ENCODE assay signal across 8 mouse cellular contexts in the genomic region with DNA sequence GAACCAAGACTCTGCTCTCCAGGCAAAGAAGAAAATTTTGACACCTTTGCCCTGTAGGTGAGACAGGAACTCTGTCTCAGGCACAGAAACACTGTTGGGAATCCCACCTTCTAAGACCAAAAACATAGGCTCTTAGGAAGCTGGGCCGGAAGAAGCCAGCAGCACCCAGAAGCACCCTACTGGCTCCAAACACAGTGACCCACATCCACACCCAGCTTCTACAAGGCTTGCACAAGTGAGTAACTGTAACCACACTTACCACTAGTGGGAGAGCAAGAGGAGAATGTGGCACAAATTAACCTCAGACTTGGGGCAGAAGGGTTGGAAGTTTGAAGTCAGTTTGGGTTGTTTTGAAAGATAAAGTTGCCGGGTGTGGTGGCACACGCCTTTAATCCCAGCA. TPM values are rescaled to one million over a fixed set of nuclear protein-coding genes. Genes with fewer than 3 reads are reported as not detected.
A peak's percentile ranks its signal among the peaks of the same experiment; 100 is the strongest.
DNase-seq lines count a peak whose midpoint lies in the region; ATAC-seq and TF ChIP-seq lines count a peak whose summit lies in the region.

No protein-coding gene starts in this region.

- TF ChIP-seq CTCF in liver, postnatal 0 days (IDR thresholded peaks at IDR 0.05; ENCODE audit: low read depth): peak; percentile 29

- 86% methylated on average over 3 of the region's 3 CpGs for WGBS in hindbrain, embryonic 10.5 days
- WGBS in hindbrain, embryonic 11.5 days: 80% methylated on average over 3 of the region's 3 CpGs
- 66% methylated on average over 3 of the region's 3 CpGs for WGBS in embryonic facial prominence, embryonic 11.5 days
- 35% methylated on average over 3 of the region's 3 CpGs for WGBS in liver, postnatal 0 days (ENCODE audit: insufficient replicate concordance)

- H3K27ac ChIP-seq in hindbrain, embryonic 10.5 days: peak overlapping the region; percentile 72; the same call in 1 of the 2 replicates
- H3K27ac ChIP-seq in hindbrain, embryonic 11.5 days (ENCODE audit: low read depth, low read length): no peak overlapping the region
- H3K27ac ChIP-seq in embryonic facial prominence, embryonic 11.5 days (replicated peaks; ENCODE audit: low read depth, low read length): peak overlapping the region; percentile 56
- peak overlapping the region; percentile 94 for H3K27ac ChIP-seq in liver, postnatal 0 days (ENCODE audit: low read depth)

- no peak for ATAC-seq in hindbrain, embryonic 11.5 days (ENCODE audit: low FRiP score)
- ATAC-seq in embryonic facial prominence, embryonic 11.5 days (replicated peaks; ENCODE audit: insufficient number of reproducible peaks, low FRiP score, low TSS enrichment, low read depth): no peak
- ATAC-seq in liver, postnatal 0 days: peak; percentile 28; the same call in 1 of the 2 replicates

- no peak overlapping the region for H3K4me3 ChIP-seq in hindbrain, embryonic 10.5 days
- no peak overlapping the region for H3K4me3 ChIP-seq in hindbrain, embryonic 11.5 days (ENCODE audit: low read depth, low read length)
- no peak overlapping the region for H3K4me3 ChIP-seq in embryonic facial prominence, embryonic 11.5 days (ENCODE audit: low read depth, low read length)
- no peak overlapping the region for H3K4me3 ChIP-seq in liver, postnatal 0 days (ENCODE audit: low read depth, low read length)

- H3K9ac ChIP-seq in hindbrain, embryonic 11.5 days (ENCODE audit: low read depth, low read length): no peak overlapping the region
- H3K9ac ChIP-seq in embryonic facial prominence, embryonic 11.5 days (replicated peaks; ENCODE audit: low read length): peak overlapping the region; percentile 28
- peak overlapping the region; percentile 48 for H3K9ac ChIP-seq in liver, postnatal 0 days (replicated peaks)

- no peak for DNase-seq in hindbrain, embryonic 10.5 days (ENCODE audit: low spot score)
- no peak for DNase-seq in hindbrain, embryonic 11.5 days (ENCODE audit: low spot score)
- DNase-seq in CD4-positive, CD25-positive, alpha-beta regulatory T cell, adult 2 months (ENCODE audit: low read depth, low spot score): peak; percentile 53
- DNase-seq in embryonic facial prominence, embryonic 11.5 days (ENCODE audit: low spot score): no peak
- DNase-seq in liver, postnatal 0 days: no peak
- DNase-seq in left cerebral cortex, postnatal 14 days (ENCODE audit: low spot score in 2 of 2): no peak
- no peak for DNase-seq in spleen, postnatal 10 days (ENCODE audit: low spot score in 2 of 2)
- no peak for DNase-seq in urinary bladder, postnatal 14 days (ENCODE audit: low spot score)

- no peak for TF ChIP-seq EP300 in liver, postnatal 0 days (IDR thresholded peaks at IDR 0.05; ENCODE audit: low read depth)

- no peaks in the 10 kb centered on the region for H3K36me3 ChIP-seq in hindbrain, embryonic 10.5 days
- H3K36me3 ChIP-seq in hindbrain, embryonic 11.5 days (ENCODE audit: control insufficient read depth, insufficient read depth, low read length): no peaks in the 10 kb centered on the region
- H3K36me3 ChIP-seq in embryonic facial prominence, embryonic 11.5 days (replicated peaks; ENCODE audit: control insufficient read depth, insufficient read depth, low read depth, low read length): no peaks in the 10 kb centered on the region
- no peaks in the 10 kb centered on the region for H3K36me3 ChIP-seq in liver, postnatal 0 days (replicated peaks; ENCODE audit: insufficient read depth, low read length)

- H3K9me3 ChIP-seq in hindbrain, embryonic 10.5 days: no peaks in the 10 kb centered on the region
- no peaks in the 10 kb centered on the region for H3K9me3 ChIP-seq in hindbrain, embryonic 11.5 days (ENCODE audit: control insufficient read depth, low read length)
- H3K9me3 ChIP-seq in embryonic facial prominence, embryonic 11.5 days (replicated peaks; ENCODE audit: control insufficient read depth, low read length): no peaks in the 10 kb centered on the region
- no peaks in the 10 kb centered on the region for H3K9me3 ChIP-seq in liver, postnatal 0 days (ENCODE audit: low read length)

- no peaks in the 10 kb centered on the region for H3K27me3 ChIP-seq in hindbrain, embryonic 10.5 days (ENCODE audit: insufficient read depth, poor library complexity, severe bottlenecking)
- H3K27me3 ChIP-seq in hindbrain, embryonic 11.5 days (ENCODE audit: control insufficient read depth, insufficient read depth, low read length): no peaks in the 10 kb centered on the region
- no peaks in the 10 kb centered on the region for H3K27me3 ChIP-seq in embryonic facial prominence, embryonic 11.5 days (ENCODE audit: control insufficient read depth, insufficient read depth, low read length)
- no peaks in the 10 kb centered on the region for H3K27me3 ChIP-seq in liver, postnatal 0 days (ENCODE audit: insufficient read depth, low read length)

- intact Hi-C loops in left cerebral cortex, postnatal 14 days (cut with DNase I): no loop called here

- peaks cover 22% of the 10 kb centered on the region for H3K4me1 ChIP-seq in hindbrain, embryonic 10.5 days (replicated peaks)
- H3K4me1 ChIP-seq in hindbrain, embryonic 11.5 days (replicated peaks; ENCODE audit: control insufficient read depth, insufficient read depth, low read length): no peaks in the 10 kb centered on the region; the same call in 1 of the 2 replicates
- peaks cover 5% of the 10 kb centered on the region for H3K4me1 ChIP-seq in embryonic facial prominence, embryonic 11.5 days (ENCODE audit: control insufficient read depth, insufficient read depth, low read length)
- H3K4me1 ChIP-seq in liver, postnatal 0 days (ENCODE audit: insufficient read depth): peaks cover 22% of the 10 kb centered on the region

- H3K4me2 ChIP-seq in hindbrain, embryonic 11.5 days (replicated peaks; ENCODE audit: low read depth, low read length): no peak overlapping the region
- no peak overlapping the region for H3K4me2 ChIP-seq in embryonic facial prominence, embryonic 11.5 days (ENCODE audit: low read depth, low read length)
- peak overlapping the region; percentile 57 for H3K4me2 ChIP-seq in liver, postnatal 0 days (ENCODE audit: low read depth, low read length)

RNA-seq across cellular contexts. Expression of a gene that starts 22.8 kb away (rescaled TPM):
- 27.7 and 39.8 TPM in 2 replicates for polyA plus RNA-seq in hindbrain, embryonic 10.5 days (2016; fragmentation: Nextera tagmentation; extraction: Ambion mirVana)
- 31.2 and 35.7 TPM in 2 replicates for polyA plus RNA-seq in hindbrain, embryonic 11.5 days (2014; fragmentation: Nextera tagmentation; extraction: Ambion mirVana)
- 20.1 and 22.2 TPM in 2 replicates for polyA plus RNA-seq in embryonic facial prominence, embryonic 11.5 days (2014; fragmentation: Nextera tagmentation; extraction: Ambion mirVana)
- 5.6 and 6.7 TPM in 2 replicates for polyA plus RNA-seq in liver, postnatal 0 days (2015; fragmentation: Nextera tagmentation; extraction: Ambion mirVana)
- total RNA-seq in left cerebral cortex, postnatal 14 days (2021): 10 to 100 TPM; 71.8 to 76.7 TPM

RNA-seq across cellular contexts. Expression of a gene that starts 26.2 kb away (rescaled TPM):
- 9.5 and 13.5 TPM in 2 replicates for polyA plus RNA-seq in hindbrain, embryonic 10.5 days (2016; fragmentation: Nextera tagmentation; extraction: Ambion mirVana)
- 6.4 and 8.3 TPM in 2 replicates for polyA plus RNA-seq in hindbrain, embryonic 11.5 days (2014; fragmentation: Nextera tagmentation; extraction: Ambion mirVana)
- polyA plus RNA-seq in embryonic facial prominence, embryonic 11.5 days (2014; fragmentation: Nextera tagmentation; extraction: Ambion mirVana): 13.5 and 14.5 TPM in 2 replicates
- 8.4 and 8.5 TPM in 2 replicates for polyA plus RNA-seq in liver, postnatal 0 days (2015; fragmentation: Nextera tagmentation; extraction: Ambion mirVana)
- total RNA-seq in left cerebral cortex, postnatal 14 days (2021): 10 to 100 TPM; 12.2 to 13.6 TPM

RNA-seq across cellular contexts. Expression of a gene that starts 37.2 kb away (rescaled TPM):
- polyA plus RNA-seq in hindbrain, embryonic 10.5 days (2016; fragmentation: Nextera tagmentation; extraction: Ambion mirVana): 9.9 and 14.5 TPM in 2 replicates
- polyA plus RNA-seq in hindbrain, embryonic 11.5 days (2014; fragmentation: Nextera tagmentation; extraction: Ambion mirVana): 11.0 and 11.9 TPM in 2 replicates
- polyA plus RNA-seq in embryonic facial prominence, embryonic 11.5 days (2014; fragmentation: Nextera tagmentation; extraction: Ambion mirVana): 11.0 and 13.6 TPM in 2 replicates
- polyA plus RNA-seq in liver, postnatal 0 days (2015; fragmentation: Nextera tagmentation; extraction: Ambion mirVana): 2.8 and 3.1 TPM in 2 replicates
- total RNA-seq in left cerebral cortex, postnatal 14 days (2021): 1 to 10 TPM; 3.4 to 3.8 TPM
